Mouse (Mus musculus): Measurements from ENCODE around the gene Fgf22. TPM values are rescaled to one million over a fixed set of nuclear protein-coding genes. Genes with fewer than 3 reads are reported as not detected.
A peak's percentile ranks its signal among the peaks of the same experiment; 100 is the strongest.

Gene Fgf22
- polyA plus RNA-seq, 1 experiment from 2014 or later, result 0.38 TPM

- Histone ChIP-seq H3K36me3 (ENCODE audit: control insufficient read depth, insufficient read depth, low read length) (no peaks in the 10 kb centered on the region), H3K4me3 (ENCODE audit: low read depth, low read length) (no peak overlapping the region), H3K27ac (ENCODE audit: low read depth, low read length) (no peak overlapping the region), H3K27me3 (replicated peaks; ENCODE audit: control insufficient read depth, insufficient read depth, low read length) (peaks cover 4% of the 10 kb centered on the region; the same call in 1 of the 2 replicates), H3K4me2 (ENCODE audit: low read length) (no peak overlapping the region), H3K4me1 (ENCODE audit: control insufficient read depth, insufficient read depth, low read length) (no peaks in the 10 kb centered on the region), H3K9ac (ENCODE audit: low read length) (no peak overlapping the region), H3K9me3 (replicated peaks; ENCODE audit: control insufficient read depth, low read length) (no peaks in the 10 kb centered on the region)
- 88% methylated on average over 7 of the region's 7 CpGs for WGBS
- DNase-seq (ENCODE audit: low spot score) (no peak), ATAC-seq (no peak)
Measured at GRCm38 (mm10) chr10:79723692-79724091, 31.2 kb upstream of the Fgf22 start.

GRCm38 (mm10) chr10:79726090-79726489, 28.8 kb upstream of the Fgf22 start:
- no peak for ATAC-seq
- 36% methylated on average over 11 of the region's 11 CpGs for WGBS
- Histone ChIP-seq H3K9me3 (replicated peaks; ENCODE audit: control insufficient read depth, low read length) (no peaks in the 10 kb centered on the region), H3K4me3 (ENCODE audit: low read depth, low read length) (no peak overlapping the region), H3K36me3 (ENCODE audit: control insufficient read depth, insufficient read depth, low read length) (no peaks in the 10 kb centered on the region), H3K27me3 (replicated peaks; ENCODE audit: control insufficient read depth, insufficient read depth, low read length) (no peaks in the 10 kb centered on the region), H3K4me1 (ENCODE audit: control insufficient read depth, insufficient read depth, low read length) (no peaks in the 10 kb centered on the region), H3K4me2 (ENCODE audit: low read length) (no peak overlapping the region), H3K9ac (ENCODE audit: low read length) (no peak overlapping the region), H3K27ac (ENCODE audit: low read depth, low read length) (no peak overlapping the region)
- no peak for DNase-seq (ENCODE audit: low spot score)

GRCm38 (mm10) chr10:79728323-79729249, 26.3 kb upstream of the Fgf22 start:
- H3K27ac ChIP-seq (ENCODE audit: low read depth, low read length), result no peak overlapping the region
- ATAC-seq, result no peak
- no peaks in the 10 kb centered on the region for H3K4me1 ChIP-seq (ENCODE audit: control insufficient read depth, insufficient read depth, low read length)
- no peak overlapping the region for H3K4me3 ChIP-seq (ENCODE audit: low read depth, low read length)
- H3K36me3 ChIP-seq (ENCODE audit: control insufficient read depth, insufficient read depth, low read length), result peaks cover under 1% of the 10 kb centered on the region; the same call in 1 of the 2 replicates
- H3K9me3 ChIP-seq (replicated peaks; ENCODE audit: control insufficient read depth, low read length), result no peaks in the 10 kb centered on the region
- no peaks in the 10 kb centered on the region for H3K27me3 ChIP-seq (replicated peaks; ENCODE audit: control insufficient read depth, insufficient read depth, low read length)
- H3K4me2 ChIP-seq (ENCODE audit: low read length), result no peak overlapping the region
- no peak for DNase-seq (ENCODE audit: low spot score)
- H3K9ac ChIP-seq (ENCODE audit: low read length), result no peak overlapping the region
- WGBS, result 76% methylated on average over 28 of the region's 28 CpGs

- H3K4me1 ChIP-seq (ENCODE audit: control insufficient read depth, insufficient read depth, low read length), result no peaks in the 10 kb centered on the region
- no peak overlapping the region for H3K4me3 ChIP-seq (ENCODE audit: low read depth, low read length)
- no peaks in the 10 kb centered on the region for H3K27me3 ChIP-seq (replicated peaks; ENCODE audit: control insufficient read depth, insufficient read depth, low read length)
- H3K9ac ChIP-seq (ENCODE audit: low read length), result no peak overlapping the region
- no peak for DNase-seq (ENCODE audit: low spot score)
- H3K27ac ChIP-seq (ENCODE audit: low read depth, low read length), result no peak overlapping the region
- no peak overlapping the region for H3K4me2 ChIP-seq (ENCODE audit: low read length)
- ATAC-seq, result 0 out of 2 replicates have a peak, but pooled peaks have one; percentile 27
- peaks cover 9% of the 10 kb centered on the region; the same call in 1 of the 2 replicates for H3K36me3 ChIP-seq (ENCODE audit: control insufficient read depth, insufficient read depth, low read length)
- H3K9me3 ChIP-seq (replicated peaks; ENCODE audit: control insufficient read depth, low read length), result no peaks in the 10 kb centered on the region
- WGBS, result 69% methylated on average over 13 of the region's 13 CpGs
Measured at GRCm38 (mm10) chr10:79729357-79729965, 25.4 kb upstream of the Fgf22 start.

GRCm38 (mm10) chr10:79732500-79732899, 22.4 kb upstream of the Fgf22 start:
- peaks cover 38% of the 10 kb centered on the region for H3K36me3 ChIP-seq (ENCODE audit: control insufficient read depth, insufficient read depth, low read length)
- ATAC-seq (no peak), DNase-seq (ENCODE audit: low spot score) (no peak)
- no peaks in the 10 kb centered on the region for H3K4me1 ChIP-seq (ENCODE audit: control insufficient read depth, insufficient read depth, low read length)
- 96% methylated on average over 1 of the region's 1 CpGs for WGBS
- H3K27ac ChIP-seq (ENCODE audit: low read depth, low read length), result no peak overlapping the region
- no peak overlapping the region for H3K9ac ChIP-seq (ENCODE audit: low read length)
- H3K27me3 ChIP-seq (replicated peaks; ENCODE audit: control insufficient read depth, insufficient read depth, low read length), result 0 out of 2 replicates have a peak, but pooled peaks cover 2% of the 10 kb centered on the region
- H3K4me3 ChIP-seq (ENCODE audit: low read depth, low read length), result no peak overlapping the region
- H3K9me3 ChIP-seq (replicated peaks; ENCODE audit: control insufficient read depth, low read length), result 0 out of 2 replicates have a peak, but pooled peaks cover 2% of the 10 kb centered on the region
- no peak overlapping the region for H3K4me2 ChIP-seq (ENCODE audit: low read length)

GRCm38 (mm10) chr10:79733847-79734246, 21.0 kb upstream of the Fgf22 start:
- 91% methylated on average over 15 of the region's 15 CpGs for WGBS
- 0 out of 2 replicates have a peak, but pooled peaks cover 2% of the 10 kb centered on the region for H3K27me3 ChIP-seq (replicated peaks; ENCODE audit: control insufficient read depth, insufficient read depth, low read length)
- H3K4me2 ChIP-seq (ENCODE audit: low read length), result no peak overlapping the region
- no peak for DNase-seq (ENCODE audit: low spot score)
- H3K36me3 ChIP-seq (ENCODE audit: control insufficient read depth, insufficient read depth, low read length), result peaks cover 52% of the 10 kb centered on the region
- H3K4me3 ChIP-seq (ENCODE audit: low read depth, low read length), result no peak overlapping the region
- no peak overlapping the region for H3K9ac ChIP-seq (ENCODE audit: low read length)
- H3K4me1 ChIP-seq (ENCODE audit: control insufficient read depth, insufficient read depth, low read length), result no peaks in the 10 kb centered on the region
- peaks cover 6% of the 10 kb centered on the region for H3K9me3 ChIP-seq (replicated peaks; ENCODE audit: control insufficient read depth, low read length)
- no peak for ATAC-seq
- no peak overlapping the region for H3K27ac ChIP-seq (ENCODE audit: low read depth, low read length)

- WGBS, result 42% methylated on average over 52 of the region's 52 CpGs
- Histone ChIP-seq H3K9ac (ENCODE audit: low read length) (no peak overlapping the region), H3K9me3 (replicated peaks; ENCODE audit: control insufficient read depth, low read length) (peaks cover 19% of the 10 kb centered on the region), H3K27ac (ENCODE audit: low read depth, low read length) (no peak overlapping the region), H3K4me3 (ENCODE audit: low read depth, low read length) (no peak overlapping the region), H3K4me2 (ENCODE audit: low read length) (no peak overlapping the region), H3K27me3 (replicated peaks; ENCODE audit: control insufficient read depth, insufficient read depth, low read length) (0 out of 2 replicates have a peak, but pooled peaks cover 2% of the 10 kb centered on the region), H3K4me1 (ENCODE audit: control insufficient read depth, insufficient read depth, low read length) (no peaks in the 10 kb centered on the region), H3K36me3 (ENCODE audit: control insufficient read depth, insufficient read depth, low read length) (peaks cover 67% of the 10 kb centered on the region)
- DNase-seq (ENCODE audit: low spot score) (no peak), ATAC-seq (no peak)
Measured at GRCm38 (mm10) chr10:79735361-79735760, 19.5 kb upstream of the Fgf22 start.

GRCm38 (mm10) chr10:79736706-79737105, 18.2 kb upstream of the Fgf22 start:
- Histone ChIP-seq H3K4me1 (ENCODE audit: control insufficient read depth, insufficient read depth, low read length) (no peaks in the 10 kb centered on the region), H3K9me3 (replicated peaks; ENCODE audit: control insufficient read depth, low read length) (peaks cover 19% of the 10 kb centered on the region), H3K27me3 (replicated peaks; ENCODE audit: control insufficient read depth, insufficient read depth, low read length) (0 out of 2 replicates have a peak, but pooled peaks cover 2% of the 10 kb centered on the region), H3K36me3 (ENCODE audit: control insufficient read depth, insufficient read depth, low read length) (peaks cover 80% of the 10 kb centered on the region), H3K4me2 (ENCODE audit: low read length) (no peak overlapping the region), H3K4me3 (ENCODE audit: low read depth, low read length) (no peak overlapping the region), H3K27ac (ENCODE audit: low read depth, low read length) (no peak overlapping the region), H3K9ac (ENCODE audit: low read length) (no peak overlapping the region)
- DNase-seq (ENCODE audit: low spot score), result no peak
- ATAC-seq, result no peak
- 90% methylated on average over 14 of the region's 14 CpGs for WGBS
